Mouse (Mus musculus): ENCODE results near the gene Ptrh1. TPM values are rescaled to one million over a fixed set of nuclear protein-coding genes. Genes with fewer than 3 reads are reported as not detected.
A peak's percentile ranks its signal among the peaks of the same experiment; 100 is the strongest.

Gene Ptrh1
- total RNA-seq, 4 experiments from 2014 or later: 5.4 to 17.8 (median 10.2) TPM

DNA sequence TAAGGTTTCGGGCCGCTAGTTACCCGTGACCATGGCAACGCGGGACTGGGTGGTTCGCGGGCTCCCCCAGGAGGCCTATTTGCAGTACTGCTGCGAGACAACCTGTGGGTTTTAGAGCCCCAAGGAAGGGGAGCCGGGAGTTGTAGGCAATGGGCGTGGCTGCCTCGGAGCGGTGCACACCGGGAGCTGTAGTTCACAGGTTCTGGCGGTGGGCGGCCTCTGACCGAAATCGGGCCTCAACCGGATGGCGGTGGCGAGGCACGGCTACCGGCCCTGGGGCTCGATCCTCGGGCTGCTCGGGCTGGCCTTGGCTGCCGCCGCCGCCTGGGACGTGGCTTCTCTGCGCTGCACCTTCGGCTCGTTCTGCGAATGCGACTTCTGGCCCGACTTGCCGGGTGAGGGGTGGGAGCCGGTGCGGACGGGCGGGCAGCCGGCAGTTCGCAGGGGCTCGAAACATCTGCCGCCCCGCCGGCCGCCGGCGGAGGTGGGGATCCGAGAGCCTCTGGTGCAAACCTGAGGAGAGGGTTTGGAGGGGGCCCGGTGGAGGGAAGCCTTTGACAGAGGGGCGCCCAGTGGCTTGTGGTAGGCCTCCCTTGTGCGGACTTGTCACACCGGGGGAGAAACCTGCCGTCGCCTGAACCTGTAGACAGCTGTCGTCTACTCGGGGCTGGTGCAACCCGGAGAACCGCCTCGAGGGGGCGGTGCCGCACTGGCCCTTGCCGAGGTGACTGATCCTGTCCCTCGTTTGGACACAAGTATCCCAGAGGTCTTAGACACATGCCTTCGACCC lies 18.3 kb upstream of the Ptrh1 start, which contains the start of gene Tor2a:
Tor2a (plus strand) TSS at position 179 of the 790 bp plus-strand sequence.
- peak; percentile 96 for DNase-seq

DNA sequence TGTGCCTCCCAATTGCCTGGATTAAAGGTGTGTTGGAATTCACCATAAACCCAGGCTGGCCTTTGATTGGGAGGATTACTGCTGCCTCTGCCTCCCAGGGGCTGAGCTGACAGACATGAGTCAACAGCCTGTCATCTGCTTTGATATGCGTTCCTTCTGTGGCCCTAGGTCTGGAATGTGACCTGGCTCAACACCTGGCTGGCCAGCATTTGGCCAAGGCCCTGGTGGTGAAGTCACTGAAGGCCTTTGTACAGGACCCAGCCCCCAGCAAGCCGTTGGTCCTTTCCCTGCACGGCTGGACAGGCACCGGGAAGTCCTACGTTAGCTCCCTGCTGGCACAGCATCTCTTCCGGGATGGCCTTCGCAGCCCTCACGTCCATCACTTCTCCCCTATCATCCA lies 17.1 kb upstream of the Ptrh1 start:
- no peak for DNase-seq

DNA sequence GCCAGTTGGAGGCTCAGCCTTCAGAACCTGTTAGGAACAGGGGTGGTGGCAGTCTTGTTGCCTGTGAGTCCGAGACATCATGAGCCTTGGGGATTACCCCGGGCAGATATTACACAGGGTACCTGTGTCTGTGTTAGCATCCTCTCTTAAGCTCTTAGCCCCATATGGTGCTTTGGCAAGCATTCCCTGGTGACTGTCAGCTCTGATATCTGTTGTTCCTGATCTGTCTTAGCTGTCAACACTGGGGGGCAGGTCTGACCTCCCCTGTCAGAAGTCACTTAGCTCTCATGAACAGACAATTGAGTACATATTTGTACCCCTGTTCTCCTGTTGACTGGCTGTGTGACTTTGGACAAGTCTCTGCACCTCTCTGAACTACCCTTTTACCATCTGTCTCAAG lies 16.6 kb upstream of the Ptrh1 start:
- DNase-seq: no peak

DNA sequence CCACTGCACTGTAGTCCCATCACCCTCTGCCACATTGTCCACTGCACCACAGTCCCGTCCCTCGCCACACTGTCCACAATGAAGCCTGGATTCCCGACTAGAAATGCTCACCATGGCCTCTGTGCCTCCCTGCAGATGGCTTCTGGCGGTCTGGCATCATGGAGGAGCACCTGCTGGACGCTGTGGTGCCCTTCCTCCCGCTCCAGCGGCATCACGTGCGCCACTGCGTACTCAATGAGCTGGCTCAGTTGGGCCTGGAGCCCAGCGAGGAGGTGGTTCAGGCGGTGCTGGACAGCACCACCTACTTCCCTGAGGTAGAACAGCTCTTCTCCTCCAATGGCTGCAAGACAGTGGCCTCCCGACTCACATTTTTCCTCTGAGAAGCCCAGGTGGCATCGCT lies 14.2 kb upstream of the Ptrh1 start:
- DNase-seq: no peak

DNA sequence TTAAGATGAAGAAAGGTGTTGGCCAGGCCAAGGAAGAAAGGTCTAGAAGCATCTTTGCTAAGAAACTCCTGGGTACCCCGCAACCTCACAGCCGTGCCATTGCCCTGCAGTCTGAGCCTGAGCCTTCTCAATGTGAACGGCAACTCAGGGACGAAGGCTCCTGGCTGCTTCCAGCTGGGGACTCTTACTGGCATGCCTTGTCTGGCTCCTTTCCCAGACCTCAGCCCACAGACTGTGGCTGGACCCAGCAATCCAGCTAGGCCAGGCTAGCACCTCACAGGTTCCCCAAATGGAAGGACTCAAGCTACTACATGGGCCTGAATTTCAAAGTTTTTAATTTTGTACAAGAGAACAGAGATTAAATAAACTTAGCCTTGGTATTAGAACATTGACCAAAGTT lies 13.7 kb upstream of the Ptrh1 start:
- DNase-seq: no peak

DNA sequence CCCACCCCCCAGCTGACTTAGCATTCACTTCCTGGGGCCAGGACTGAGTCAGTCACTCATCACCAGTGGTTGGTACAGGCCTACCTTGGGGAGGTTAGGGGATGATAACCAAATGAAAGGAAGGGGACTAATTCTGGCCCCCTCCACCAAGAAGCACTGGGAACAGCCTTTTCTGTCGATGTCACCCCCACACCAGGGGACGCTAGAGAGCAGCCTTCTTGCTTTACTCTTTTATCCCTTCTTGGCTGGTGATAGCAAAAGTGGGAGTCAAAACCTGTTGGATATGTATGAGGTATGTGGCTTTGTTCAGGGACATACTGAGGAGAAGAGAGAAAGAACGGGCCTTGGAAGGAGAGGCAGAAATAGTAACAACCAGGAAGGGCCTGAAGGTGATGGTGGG lies 12.2 kb upstream of the Ptrh1 start:
- DNase-seq: no peak

DNA sequence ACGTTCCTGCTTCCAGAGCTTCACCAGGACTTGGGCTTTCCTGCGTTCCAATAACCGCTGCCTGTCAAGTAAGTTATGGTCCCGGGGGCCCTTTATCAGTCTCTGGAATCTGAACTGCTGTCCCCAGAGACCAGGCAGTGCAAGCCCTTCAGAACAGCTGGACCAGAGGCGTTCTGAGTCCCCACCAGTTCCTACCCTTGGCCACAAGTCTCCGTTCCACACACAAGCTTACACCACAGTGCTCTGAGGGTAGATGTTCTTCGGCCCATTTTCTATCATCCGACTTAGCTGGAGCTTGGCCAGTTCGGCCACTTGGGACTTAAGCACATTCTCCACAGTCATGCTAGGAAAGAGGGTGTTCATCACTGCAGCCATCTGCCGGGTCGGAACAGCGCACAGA lies 8.3 kb upstream of the Ptrh1 start:
- DNase-seq: no peak

DNA sequence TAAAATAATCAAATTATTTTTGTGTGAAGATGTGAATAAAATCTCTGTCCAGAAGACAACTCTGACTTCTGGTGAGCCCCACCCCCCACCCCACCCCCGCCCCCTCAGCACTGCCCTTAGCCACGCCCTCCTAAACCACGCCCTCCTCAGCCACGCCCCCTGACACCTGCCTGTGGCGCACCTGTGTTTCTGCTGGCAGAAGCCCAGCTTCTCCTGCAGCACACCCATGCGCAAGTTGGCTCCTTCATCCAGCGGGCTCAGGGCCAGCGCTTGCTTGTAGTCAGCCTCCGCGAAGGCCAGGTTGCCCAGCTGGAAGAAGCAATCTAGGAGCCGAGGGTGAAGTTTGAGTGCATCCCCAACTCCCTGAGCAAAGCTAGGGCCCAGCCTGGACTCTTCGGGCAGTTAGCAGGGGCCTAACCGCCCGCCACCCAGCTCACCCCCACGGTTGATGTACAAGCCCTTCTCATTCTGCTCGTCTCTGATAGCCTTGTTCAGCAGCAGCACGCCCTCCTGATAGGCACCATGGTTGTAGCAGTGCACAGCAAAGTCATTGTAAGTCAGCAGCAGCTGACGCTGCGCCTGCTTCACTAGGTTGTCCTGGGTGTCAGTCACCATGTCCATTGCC lies 6.8 kb upstream of the Ptrh1 start:
- DNase-seq: no peak

DNA sequence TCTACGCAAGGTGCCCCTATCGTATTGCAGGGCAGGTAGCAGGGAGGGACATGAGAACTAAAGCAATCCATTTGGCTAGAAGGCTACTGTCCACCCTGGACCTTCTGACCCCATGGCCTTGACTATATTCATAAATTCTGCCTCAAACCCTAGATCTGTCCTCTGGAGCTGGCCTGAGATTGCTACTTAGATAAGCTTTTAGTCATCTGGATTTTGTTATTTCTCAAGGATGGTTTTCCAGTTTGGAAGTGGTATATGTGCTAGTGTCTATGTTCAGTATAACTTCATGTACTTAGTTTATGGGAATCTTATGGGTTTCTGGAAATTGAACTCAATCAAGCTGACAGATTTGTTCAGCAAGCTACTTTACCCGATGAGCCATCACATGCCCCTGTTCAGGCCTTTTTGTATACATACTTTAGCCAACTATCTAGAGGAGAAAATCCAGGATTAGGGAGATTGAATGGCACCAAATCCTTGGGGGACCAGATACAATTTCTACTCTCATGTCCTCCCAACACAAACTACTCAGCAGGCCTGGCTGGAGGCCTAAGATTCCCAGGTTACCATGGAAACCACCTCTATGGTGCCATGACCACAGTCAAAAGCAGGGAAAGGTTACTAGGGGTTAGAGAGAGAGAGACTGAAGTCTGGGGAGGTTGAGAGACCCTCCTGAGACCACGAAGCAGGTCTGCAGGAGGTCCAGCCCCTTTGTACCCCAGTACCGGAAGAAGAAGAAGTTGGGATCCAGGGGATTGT lies 6.1 kb upstream of the Ptrh1 start:
- DNase-seq: no peak

DNA sequence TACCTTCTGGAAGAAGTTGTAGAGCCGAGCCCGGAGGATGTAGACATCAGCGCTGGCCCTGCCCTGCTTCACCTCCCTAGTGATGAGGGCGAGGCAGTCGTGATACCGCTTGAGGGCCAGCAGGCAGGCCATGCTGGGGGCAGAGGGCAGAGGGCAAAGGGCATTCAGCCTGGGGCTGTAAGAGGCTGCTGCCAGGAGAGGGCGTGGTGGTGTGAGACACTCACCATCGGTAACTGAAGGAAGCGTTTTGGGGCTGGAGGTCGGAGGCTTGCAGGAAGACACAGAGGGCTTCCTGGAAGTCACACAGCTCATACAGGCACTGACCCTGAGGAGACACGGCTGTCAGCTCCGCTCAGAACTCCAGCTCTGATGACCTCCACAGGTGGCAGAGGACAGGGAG lies 3.7 kb upstream of the Ptrh1 start:
- DNase-seq: no peak

DNA sequence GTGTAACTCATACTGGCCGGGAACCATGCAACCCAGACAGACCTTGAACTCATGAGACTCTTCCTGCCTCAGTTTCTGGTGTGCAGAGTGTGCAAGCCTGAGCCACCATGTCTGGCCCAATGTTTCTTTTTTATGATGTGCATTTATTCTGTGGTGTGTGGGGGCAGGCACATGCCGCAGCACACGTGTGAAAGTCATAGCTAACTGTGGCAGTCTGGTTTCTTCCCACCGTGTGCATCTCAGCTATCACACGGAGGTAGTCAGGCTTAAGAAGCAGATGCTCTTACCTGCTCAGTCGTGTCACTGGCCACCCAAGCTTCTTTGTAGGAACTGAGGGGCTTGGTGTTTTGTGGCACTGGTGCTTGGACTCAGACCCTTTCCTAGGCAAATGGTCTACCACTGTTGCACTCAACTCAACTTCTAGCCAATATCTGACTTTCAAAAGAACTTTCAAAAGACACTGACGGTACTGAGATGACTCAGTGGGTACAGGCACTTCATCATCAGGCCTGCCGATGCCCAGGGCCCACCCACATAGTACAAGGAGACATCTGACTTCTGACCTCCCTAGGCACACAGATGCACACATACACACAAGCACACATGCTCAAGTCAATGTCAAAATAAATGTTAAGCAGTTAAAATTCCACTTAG lies 2.8 kb upstream of the Ptrh1 start:
- no peak for DNase-seq

DNA sequence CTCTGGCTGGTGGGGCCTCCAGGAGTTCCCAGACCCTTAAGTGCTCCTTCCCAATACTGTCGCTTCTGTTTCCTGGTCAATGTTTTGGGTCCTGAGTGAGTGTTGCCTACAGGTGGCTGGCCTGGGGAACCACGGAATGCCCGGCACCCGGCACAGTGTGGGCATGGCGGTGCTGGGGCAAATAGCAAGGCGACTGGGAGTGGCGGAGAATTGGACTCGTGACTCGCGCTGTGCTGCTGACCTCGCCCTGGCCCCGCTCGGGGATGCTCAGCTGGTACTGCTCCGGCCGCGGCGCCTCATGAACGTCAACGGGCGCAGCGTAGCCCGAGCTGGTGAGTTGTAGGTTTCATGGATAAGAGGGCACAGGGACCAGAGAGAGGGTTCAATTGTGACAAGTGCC lies 606 bp downstream of the Ptrh1 start:
- DNase-seq: no peak

DNA sequence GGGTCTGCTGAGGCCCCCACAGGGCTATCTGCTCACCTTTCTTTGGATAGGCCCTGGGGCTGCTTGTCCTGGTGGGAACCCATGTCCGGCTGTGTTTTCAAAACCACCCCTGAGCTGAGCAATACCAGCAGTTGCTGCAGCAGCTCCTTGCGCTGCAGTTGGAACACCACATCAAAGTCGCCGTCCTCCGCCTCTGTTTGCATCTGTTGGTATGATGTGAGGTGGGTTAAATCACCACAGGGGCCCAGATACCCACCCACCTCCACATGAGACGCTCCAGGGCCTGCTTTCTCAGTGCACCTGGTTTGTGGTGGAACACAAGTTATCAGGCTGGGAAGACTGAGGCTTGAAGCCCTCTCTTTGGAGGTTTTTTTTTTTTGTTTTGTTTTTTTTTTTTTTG lies 2.5 kb downstream of the Ptrh1 start:
- no peak for DNase-seq

DNA sequence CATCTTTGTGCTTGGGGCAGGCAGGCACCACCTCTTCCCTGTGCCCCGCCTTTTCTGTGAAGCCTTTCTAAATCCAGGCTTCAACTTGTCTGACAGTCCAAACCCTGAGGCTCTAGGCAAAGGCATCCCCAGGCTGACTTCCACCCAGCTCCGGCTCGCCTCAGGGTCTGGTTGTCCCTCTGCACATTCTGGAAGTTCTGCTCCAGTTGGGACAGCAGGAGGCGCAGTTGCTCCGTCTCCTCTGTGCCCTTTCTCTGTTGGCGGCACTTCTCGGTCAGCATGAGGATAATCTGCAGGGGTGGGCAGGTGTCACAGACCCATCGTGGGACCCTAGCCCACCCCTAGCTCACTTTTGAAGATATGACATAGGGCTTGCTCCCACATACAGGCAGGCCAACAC lies 3.5 kb downstream of the Ptrh1 start:
- no peak for DNase-seq

DNA sequence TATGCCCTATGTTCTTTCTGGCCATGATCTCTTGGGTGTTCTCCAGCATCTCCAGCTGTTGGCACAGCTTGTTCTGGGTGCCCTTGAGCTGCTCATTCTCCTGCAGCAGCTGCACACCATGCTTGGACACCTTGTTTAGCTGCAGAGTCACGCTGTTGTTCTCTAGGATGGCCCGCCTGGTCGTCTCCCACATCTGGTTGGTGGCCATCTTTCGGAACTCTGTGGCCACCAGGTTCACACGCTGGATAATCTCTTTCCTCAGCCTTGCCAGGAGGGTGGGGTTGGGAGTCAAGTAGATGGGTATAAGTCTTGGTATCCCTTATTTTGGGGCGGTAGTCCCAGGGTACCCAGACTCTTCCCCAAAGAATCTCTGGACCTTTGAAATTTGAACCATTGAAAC lies 4.1 kb downstream of the Ptrh1 start:
- DNase-seq: no peak

DNA sequence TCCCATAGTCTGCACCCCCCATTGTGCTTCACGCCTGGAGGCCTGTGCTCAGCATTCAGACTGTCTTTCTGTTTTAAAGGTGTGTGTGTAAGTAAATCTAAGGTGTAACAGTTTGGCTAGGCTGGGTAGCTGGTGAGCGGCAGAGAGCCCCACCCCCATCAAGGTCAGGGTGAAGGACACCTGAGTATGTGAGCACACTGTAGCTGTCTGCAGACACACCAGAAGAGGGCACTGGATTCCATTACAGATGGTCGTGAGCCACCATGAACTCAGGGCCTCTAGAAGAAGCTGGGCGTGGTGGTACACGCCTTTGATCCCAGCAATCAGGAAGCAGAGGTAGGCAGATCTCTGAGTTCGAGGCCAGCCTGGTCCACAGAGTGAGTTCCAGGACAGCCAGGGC lies 6.1 kb downstream of the Ptrh1 start:
- DNase-seq: no peak

DNA sequence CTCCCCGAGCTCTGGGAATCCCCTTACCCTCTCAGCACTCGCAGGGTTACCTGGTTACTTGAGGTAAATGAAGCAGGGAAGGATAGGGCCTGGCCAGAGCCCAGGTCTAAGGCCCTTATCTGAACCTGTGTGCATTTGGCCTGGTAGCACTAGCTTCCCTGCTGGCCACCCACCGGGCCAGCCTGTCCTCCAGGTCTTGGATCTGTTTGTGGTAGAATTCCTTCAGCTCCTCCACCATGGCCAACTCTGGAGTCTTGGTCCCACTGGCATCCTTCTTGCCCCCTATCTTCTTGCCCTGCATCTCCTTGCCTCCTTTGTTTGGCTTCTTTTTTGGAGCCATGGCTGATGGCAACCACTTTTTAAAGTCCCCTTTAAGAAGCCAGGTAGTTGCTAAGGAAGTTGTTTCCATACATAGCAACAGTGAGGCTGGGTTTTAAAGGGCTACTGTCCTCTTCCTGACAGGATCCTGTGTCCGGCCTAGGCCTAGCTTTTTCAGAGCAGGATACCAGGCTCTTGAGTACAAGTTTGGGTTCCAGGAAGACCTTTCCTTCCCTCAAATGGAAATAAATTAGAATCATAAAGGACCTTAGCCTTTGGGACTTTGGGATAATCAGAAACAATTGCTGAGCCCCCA lies 8.6 kb downstream of the Ptrh1 start, which contains the start of gene Cfap157:
Cfap157 (minus strand) TSS at position 381 of the 634 bp plus-strand sequence.
- no peak for DNase-seq

DNA sequence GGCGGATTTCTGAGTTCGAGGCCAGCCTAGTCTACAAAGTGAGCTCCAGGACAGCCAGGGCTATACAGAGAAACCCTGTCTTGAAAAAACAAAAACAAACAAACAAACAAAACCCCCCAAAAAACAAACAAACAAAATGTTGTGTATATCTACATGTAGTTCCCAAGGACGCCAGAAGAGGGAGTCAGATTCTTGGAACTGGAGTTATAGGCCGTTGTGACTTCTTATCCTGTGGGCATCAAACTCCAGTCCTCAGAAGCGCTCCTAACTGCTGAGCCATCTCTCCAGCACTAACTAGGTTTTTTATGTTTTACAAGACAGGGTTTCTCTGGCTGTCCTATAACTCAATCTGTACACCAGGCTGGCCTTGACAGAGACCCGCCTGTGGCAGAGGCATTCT lies 11.6 kb downstream of the Ptrh1 start:
- no peak for DNase-seq

DNA sequence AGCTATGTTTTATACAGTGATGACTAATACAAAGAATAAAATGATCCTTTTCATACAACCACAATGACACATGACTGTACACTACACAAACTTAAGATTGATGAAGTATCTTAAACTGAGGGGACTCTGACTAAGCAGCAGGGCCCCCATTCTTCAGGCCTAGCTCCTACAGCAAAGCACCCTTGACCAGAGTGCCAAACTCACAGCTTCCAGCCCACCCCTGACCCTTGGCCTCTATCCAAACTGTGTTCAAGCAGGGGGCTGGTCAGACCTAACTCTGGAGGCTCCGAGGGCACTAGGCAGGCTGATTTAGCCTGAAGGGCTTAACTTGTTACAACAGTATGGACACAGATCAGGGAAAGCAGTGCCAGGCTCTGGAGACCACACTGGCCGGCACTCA lies 13.0 kb downstream of the Ptrh1 start:
- no peak for DNase-seq

DNA sequence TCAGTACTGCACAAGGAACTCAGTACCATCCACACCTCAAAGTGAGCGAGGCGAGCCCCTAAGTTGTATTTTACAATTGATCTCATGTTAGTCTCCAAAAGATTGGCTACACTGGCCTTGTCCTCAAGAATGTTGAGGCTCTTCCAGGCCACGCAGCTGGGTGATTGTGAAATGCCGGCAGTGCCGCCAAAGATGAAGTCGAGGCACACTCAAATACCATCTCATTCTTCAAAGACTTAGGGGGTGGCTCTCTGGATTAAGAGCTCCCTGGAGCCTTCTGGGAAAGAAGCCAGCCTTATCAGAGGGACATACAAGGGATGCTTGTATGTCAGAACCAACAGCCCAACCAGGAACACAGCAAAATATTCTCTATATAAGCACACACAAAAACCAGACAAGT lies 15.7 kb downstream of the Ptrh1 start:
- DNase-seq: no peak

DNA sequence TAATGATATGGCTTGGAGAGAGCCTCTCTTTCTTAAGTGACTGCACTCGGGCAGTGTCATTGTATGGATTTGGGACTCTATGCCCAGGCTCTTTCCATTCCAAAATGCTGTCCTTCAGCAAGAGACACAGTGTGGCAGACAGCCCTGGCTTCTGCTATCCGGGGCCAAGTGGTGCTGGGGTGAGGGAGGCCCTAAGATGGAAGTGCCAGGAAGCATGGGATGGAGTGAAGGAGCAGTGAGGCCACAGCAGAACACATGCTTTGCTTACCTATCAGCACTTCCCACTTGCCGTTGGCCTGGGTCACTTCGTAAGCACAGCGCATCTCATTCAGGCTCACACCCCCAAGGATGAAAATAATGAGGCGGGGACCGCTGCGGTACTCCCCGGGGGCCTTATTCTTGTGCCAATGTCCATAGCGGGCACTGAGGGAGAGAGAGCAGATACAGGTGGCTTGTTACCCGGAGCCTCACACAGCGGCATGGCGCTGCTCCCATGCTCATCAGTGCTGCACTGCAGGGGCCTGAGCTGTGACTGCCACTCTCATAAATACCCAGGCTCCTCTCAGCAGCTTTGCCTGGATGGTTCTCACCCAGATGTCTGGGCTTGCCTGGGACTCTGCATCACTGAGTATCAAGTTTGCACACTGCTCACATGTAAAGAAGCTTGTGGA lies 20.3 kb downstream of the Ptrh1 start:
- DNase-seq: no peak
